Mouse (Mus musculus): ENCODE data around the gene Ttc23. TPM values are rescaled to one million over a fixed set of nuclear protein-coding genes. Genes with fewer than 3 reads are reported as not detected.

Ttc23 gene
- polyA plus RNA-seq, 2 experiments: 3.0 to 3.7 TPM

- ATAC-seq (ENCODE audit: insufficient read depth) (no peak), DNase-seq (ENCODE audit: low read depth in 3 of 3, low spot score in 3 of 3) (peak; percentile 42 to 47 (median 45))
- peaks cover 0 to 3% of the 10 kb centered on the region in 2 experiments; a peak in 2 of 4 replicates for H3K4me1 ChIP-seq (replicated peaks; ENCODE audit: control insufficient read depth in 2 of 2, insufficient read depth in 2 of 2, low read length in 1 of 2)
- WGBS (ENCODE audit: insufficient replicate concordance): 19% methylated on average over 2 of the region's 2 CpGs
- H3K9me3 ChIP-seq (ENCODE audit: control insufficient read depth, low read length): no peaks in the 10 kb centered on the region
- H3K36me3 ChIP-seq (replicated peaks; ENCODE audit: control insufficient read depth, insufficient read depth, low read depth): no peaks in the 10 kb centered on the region
- H3K4me2 ChIP-seq (ENCODE audit: low read depth): no peak overlapping the region
- TF ChIP-seq CTCF (IDR thresholded peaks at IDR 0.05; ENCODE audit: low read depth) (peak; percentile 94), EP300 (IDR thresholded peaks at IDR 0.05; ENCODE audit: low read depth) (no peak)
- H3K4me3 ChIP-seq (ENCODE audit: insufficient read depth in 1 of 2, low read depth in 2 of 2, low read length in 2 of 2): no peak overlapping the region
- no peaks in the 10 kb centered on the region for H3K27me3 ChIP-seq (ENCODE audit: control insufficient read depth, insufficient read depth, low read length)
- H3K27ac ChIP-seq: no peak overlapping the region
- no peak overlapping the region for H3K9ac ChIP-seq (replicated peaks)
These were observed 16.4 kb upstream of the Ttc23 start for GRCm38 (mm10) chr7:67630817-67631216.

GRCm38 (mm10) chr7:67632380-67632779 is 14.8 kb upstream of the Ttc23 start:
- WGBS (ENCODE audit: insufficient replicate concordance): 59% methylated on average over 5 of the region's 5 CpGs
- no peak overlapping the region for H3K27ac ChIP-seq
- H3K27me3 ChIP-seq (ENCODE audit: control insufficient read depth, insufficient read depth, low read length): no peaks in the 10 kb centered on the region
- H3K4me1 ChIP-seq (replicated peaks; ENCODE audit: control insufficient read depth in 2 of 2, insufficient read depth in 2 of 2, low read length in 1 of 2): peaks cover 0 to 3% of the 10 kb centered on the region in 2 experiments; a peak in 2 of 4 replicates
- ATAC-seq (ENCODE audit: insufficient read depth) (no peak), DNase-seq (ENCODE audit: low read depth in 3 of 3, low spot score in 3 of 3) (no peak)
- TF ChIP-seq CTCF (IDR thresholded peaks at IDR 0.05; ENCODE audit: low read depth): peak; percentile 72
- TF ChIP-seq EP300 (IDR thresholded peaks at IDR 0.05; ENCODE audit: low read depth): no peak
- no peak overlapping the region for H3K4me2 ChIP-seq (ENCODE audit: low read depth)
- no peak overlapping the region for H3K9ac ChIP-seq (replicated peaks)
- no peak overlapping the region for H3K4me3 ChIP-seq (ENCODE audit: insufficient read depth in 1 of 2, low read depth in 2 of 2, low read length in 2 of 2)
- no peaks in the 10 kb centered on the region for H3K36me3 ChIP-seq (replicated peaks; ENCODE audit: control insufficient read depth, insufficient read depth, low read depth)
- no peaks in the 10 kb centered on the region for H3K9me3 ChIP-seq (ENCODE audit: control insufficient read depth, low read length)

- no peaks in the 10 kb centered on the region for H3K27me3 ChIP-seq (ENCODE audit: control insufficient read depth, insufficient read depth, low read length)
- H3K4me3 ChIP-seq (ENCODE audit: insufficient read depth in 1 of 2, low read depth in 2 of 2, low read length in 2 of 2): no peak overlapping the region
- no peaks in the 10 kb centered on the region for H3K9me3 ChIP-seq (ENCODE audit: control insufficient read depth, low read length)
- peaks cover 0 to 3% of the 10 kb centered on the region in 2 experiments; a peak in 2 of 4 replicates for H3K4me1 ChIP-seq (replicated peaks; ENCODE audit: control insufficient read depth in 2 of 2, insufficient read depth in 2 of 2, low read length in 1 of 2)
- H3K4me2 ChIP-seq (ENCODE audit: low read depth): no peak overlapping the region
- no peak for ATAC-seq (ENCODE audit: insufficient read depth)
- no peak for DNase-seq (ENCODE audit: low read depth in 3 of 3, low spot score in 3 of 3)
- WGBS (ENCODE audit: insufficient replicate concordance): 81% methylated on average over 3 of the region's 3 CpGs
- no peaks in the 10 kb centered on the region for H3K36me3 ChIP-seq (replicated peaks; ENCODE audit: control insufficient read depth, insufficient read depth, low read depth)
- no peak overlapping the region for H3K27ac ChIP-seq
- no peak overlapping the region for H3K9ac ChIP-seq (replicated peaks)
- TF ChIP-seq EP300 (IDR thresholded peaks at IDR 0.05; ENCODE audit: low read depth) (no peak), CTCF (IDR thresholded peaks at IDR 0.05; ENCODE audit: low read depth) (no peak)
These were observed 13.0 kb upstream of the Ttc23 start for GRCm38 (mm10) chr7:67634210-67634609.

- 51% methylated on average over 2 of the region's 2 CpGs for WGBS (ENCODE audit: insufficient replicate concordance)
- H3K36me3 ChIP-seq (replicated peaks; ENCODE audit: control insufficient read depth, insufficient read depth, low read depth): no peaks in the 10 kb centered on the region
- H3K9me3 ChIP-seq (ENCODE audit: control insufficient read depth, low read length): no peaks in the 10 kb centered on the region
- no peak overlapping the region for H3K4me3 ChIP-seq (ENCODE audit: insufficient read depth in 1 of 2, low read depth in 2 of 2, low read length in 2 of 2)
- no peaks in the 10 kb centered on the region for H3K27me3 ChIP-seq (ENCODE audit: control insufficient read depth, insufficient read depth, low read length)
- no peak overlapping the region for H3K27ac ChIP-seq
- ATAC-seq (ENCODE audit: insufficient read depth) (no peak), DNase-seq (ENCODE audit: low read depth in 3 of 3, low spot score in 3 of 3) (no peak)
- no peak for TF ChIP-seq EP300 (IDR thresholded peaks at IDR 0.05; ENCODE audit: low read depth)
- no peak for TF ChIP-seq CTCF (IDR thresholded peaks at IDR 0.05; ENCODE audit: low read depth)
- H3K9ac ChIP-seq (replicated peaks): no peak overlapping the region
- peaks cover 0 to 3% of the 10 kb centered on the region in 2 experiments; a peak in 2 of 4 replicates for H3K4me1 ChIP-seq (replicated peaks; ENCODE audit: control insufficient read depth in 2 of 2, insufficient read depth in 2 of 2, low read length in 1 of 2)
- no peak overlapping the region for H3K4me2 ChIP-seq (ENCODE audit: low read depth)
These were observed 11.0 kb upstream of the Ttc23 start for GRCm38 (mm10) chr7:67636161-67636560.

GRCm38 (mm10) chr7:67639006-67639405 is 8.2 kb upstream of the Ttc23 start:
- Histone ChIP-seq H3K36me3 (replicated peaks; ENCODE audit: control insufficient read depth, insufficient read depth, low read depth) (no peaks in the 10 kb centered on the region), H3K4me1 (replicated peaks; ENCODE audit: control insufficient read depth in 2 of 2, insufficient read depth in 2 of 2, low read length in 1 of 2) (peaks cover 1 to 3% of the 10 kb centered on the region in 2 experiments; a peak in 2 of 4 replicates), H3K27me3 (ENCODE audit: control insufficient read depth, insufficient read depth, low read length) (no peaks in the 10 kb centered on the region), H3K4me2 (ENCODE audit: low read depth) (no peak overlapping the region), H3K9ac (replicated peaks) (no peak overlapping the region), H3K9me3 (ENCODE audit: control insufficient read depth, low read length) (no peaks in the 10 kb centered on the region), H3K27ac (no peak overlapping the region), H3K4me3 (ENCODE audit: insufficient read depth in 1 of 2, low read depth in 2 of 2, low read length in 2 of 2) (no peak overlapping the region)
- ATAC-seq (ENCODE audit: insufficient read depth): no peak
- TF ChIP-seq CTCF (IDR thresholded peaks at IDR 0.05; ENCODE audit: low read depth): no peak
- TF ChIP-seq EP300 (IDR thresholded peaks at IDR 0.05; ENCODE audit: low read depth): no peak
- 91% methylated on average over 3 of the region's 3 CpGs for WGBS (ENCODE audit: insufficient replicate concordance)
- no peak for DNase-seq (ENCODE audit: low read depth in 3 of 3, low spot score in 3 of 3)

All from liver, embryonic 14.5 days (tissue).